Mouse (Mus musculus): ENCODE measurements around the gene Apoa4. TPM values are rescaled to one million over a fixed set of nuclear protein-coding genes. Genes with fewer than 3 reads are reported as not detected.

Gene Apoa4
- total RNA-seq, 4 experiments from 2014 or later = not detected

- DNase-seq (ENCODE audit: low spot score) = no peak
Measured at GRCm38 (mm10) chr9:46227064-46227614, 13.4 kb upstream of the Apoa4 start.

GRCm38 (mm10) chr9:46228491-46228890, 12.0 kb upstream of the Apoa4 start, which contains the start of gene Apoa1:
Gene Apoa1, plus strand, starts transcription at chr9:46228580.
- no peak for DNase-seq (ENCODE audit: low spot score)

- DNase-seq (ENCODE audit: low spot score) = peak; percentile 68
Measured at GRCm38 (mm10) chr9:46229573-46230449, 10.7 kb upstream of the Apoa4 start.

GRCm38 (mm10) chr9:46230450-46230975, 10.0 kb upstream of the Apoa4 start:
- DNase-seq (ENCODE audit: low spot score) = no peak

GRCm38 (mm10) chr9:46235196-46235595, 5.3 kb upstream of the Apoa4 start:
- no peak for DNase-seq (ENCODE audit: low spot score)

- DNase-seq (ENCODE audit: low spot score) = no peak
Measured at GRCm38 (mm10) chr9:46235596-46235648, 5.1 kb upstream of the Apoa4 start, which contains the start of gene Apoc3. Gene Apoc3, minus strand, starts transcription at chr9:46235636.

GRCm38 (mm10) chr9:46235649-46236048, 4.8 kb upstream of the Apoa4 start:
- no peak for DNase-seq (ENCODE audit: low spot score)

- DNase-seq (ENCODE audit: low spot score) = no peak
Measured at GRCm38 (mm10) chr9:46238850-46239249, 1.6 kb upstream of the Apoa4 start.

GRCm38 (mm10) chr9:46241818-46242217, 1.3 kb downstream of the Apoa4 start:
- no peak for DNase-seq (ENCODE audit: low spot score)

GRCm38 (mm10) chr9:46243122-46243521, 2.6 kb downstream of the Apoa4 start:
- no peak for DNase-seq (ENCODE audit: low spot score)

GRCm38 (mm10) chr9:46243584-46243983, 3.1 kb downstream of the Apoa4 start:
- no peak for DNase-seq (ENCODE audit: low spot score)

- DNase-seq (ENCODE audit: low spot score) = peak; percentile 63
Measured at GRCm38 (mm10) chr9:46246752-46247324, 6.3 kb downstream of the Apoa4 start.

- no peak for DNase-seq (ENCODE audit: low spot score)
Measured at GRCm38 (mm10) chr9:46256177-46256576, 15.7 kb downstream of the Apoa4 start.

- no peak for DNase-seq (ENCODE audit: low spot score)
Measured at GRCm38 (mm10) chr9:46256658-46257385, 16.3 kb downstream of the Apoa4 start.

- peak; percentile 40 for DNase-seq (ENCODE audit: low spot score)
Measured at GRCm38 (mm10) chr9:46257546-46257945, 17.1 kb downstream of the Apoa4 start.

- no peak for DNase-seq (ENCODE audit: low spot score)
Measured at GRCm38 (mm10) chr9:46259111-46259510, 18.6 kb downstream of the Apoa4 start.

GRCm38 (mm10) chr9:46261131-46261530, 20.6 kb downstream of the Apoa4 start:
- DNase-seq (ENCODE audit: low spot score) = no peak

GRCm38 (mm10) chr9:46268343-46268873, 27.9 kb downstream of the Apoa4 start, which contains the start of gene Apoa5:
Gene Apoa5, plus strand, starts transcription at chr9:46268633.
- no peak for DNase-seq (ENCODE audit: low spot score)

- no peak for DNase-seq (ENCODE audit: low spot score)
Measured at GRCm38 (mm10) chr9:46269125-46269524, 28.6 kb downstream of the Apoa4 start.

GRCm38 (mm10) chr9:46270782-46271181, 30.3 kb downstream of the Apoa4 start:
- no peak for DNase-seq (ENCODE audit: low spot score)

GRCm38 (mm10) chr9:46272070-46272469, 31.6 kb downstream of the Apoa4 start:
- no peak for DNase-seq (ENCODE audit: low spot score)

Data from heart, adult 8-10 months (tissue).